Mouse (Mus musculus): ENCODE results near the gene Sema6d. TPM values are rescaled to one million over a fixed set of nuclear protein-coding genes. Genes with fewer than 3 reads are reported as not detected.

Sema6d gene
- polyA plus RNA-seq, 1 experiment = 4.5 TPM

DNA sequence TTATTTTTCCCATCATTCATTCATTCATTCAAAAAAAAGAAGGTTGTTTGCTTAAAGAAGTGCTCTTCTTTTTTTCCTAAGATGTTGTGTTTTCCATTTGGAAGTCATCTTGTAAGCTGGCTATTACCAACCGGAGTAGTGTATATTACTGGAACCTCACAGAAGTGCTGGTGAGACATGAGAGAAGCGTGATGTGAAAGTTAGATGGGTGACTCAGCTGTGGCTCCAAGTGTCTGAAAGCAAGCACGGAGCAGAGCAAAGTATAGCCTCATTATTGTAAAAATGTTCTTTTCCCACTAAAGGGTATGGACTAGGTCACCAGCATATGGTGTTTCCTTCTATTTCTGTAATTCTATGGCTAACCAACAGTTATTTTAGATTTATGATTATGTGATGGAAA, 340.9 kb downstream of the Sema6d start:
- Histone ChIP-seq H3K4me3 (ENCODE audit: insufficient read depth, low read depth, low read length) (no peak overlapping the region), H3K4me1 (ENCODE audit: control insufficient read depth, insufficient read depth, insufficient read length, low read length) (no peaks in the 10 kb centered on the region), H3K27ac (replicated peaks; ENCODE audit: low read depth, low read length) (no peak overlapping the region)

DNA sequence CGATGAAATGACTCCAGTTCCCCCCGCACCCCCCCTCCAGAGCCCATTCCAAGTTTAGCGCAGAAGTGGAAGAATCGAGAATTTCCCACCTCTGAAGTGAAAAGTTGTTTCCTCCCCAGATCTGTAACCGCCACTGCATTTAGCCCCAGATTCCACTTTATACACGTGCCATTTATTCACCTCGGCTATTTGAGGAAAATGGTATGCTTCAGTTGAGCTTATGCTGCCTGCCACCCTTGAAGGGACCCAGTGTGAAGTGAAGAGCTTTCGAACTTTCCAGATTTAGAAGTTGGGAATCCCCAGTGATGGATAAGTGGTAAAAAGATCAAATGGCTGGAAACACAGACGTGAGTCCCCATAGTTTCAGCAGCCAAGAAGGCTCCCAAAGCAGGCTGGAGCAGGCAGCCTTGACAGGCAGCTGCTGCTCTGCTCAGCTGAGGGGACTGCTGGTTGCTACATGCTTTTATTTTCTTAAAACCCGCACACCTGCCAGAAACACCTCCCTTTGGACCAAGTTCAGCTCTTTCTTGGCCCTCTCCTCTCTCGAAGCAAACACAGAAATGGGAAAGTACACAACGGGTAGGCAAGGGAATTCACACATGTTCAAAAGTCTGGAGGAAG, 345.7 kb downstream of the Sema6d start:
- no peaks in the 10 kb centered on the region for H3K4me1 ChIP-seq (ENCODE audit: control insufficient read depth, insufficient read depth, insufficient read length, low read length)

DNA sequence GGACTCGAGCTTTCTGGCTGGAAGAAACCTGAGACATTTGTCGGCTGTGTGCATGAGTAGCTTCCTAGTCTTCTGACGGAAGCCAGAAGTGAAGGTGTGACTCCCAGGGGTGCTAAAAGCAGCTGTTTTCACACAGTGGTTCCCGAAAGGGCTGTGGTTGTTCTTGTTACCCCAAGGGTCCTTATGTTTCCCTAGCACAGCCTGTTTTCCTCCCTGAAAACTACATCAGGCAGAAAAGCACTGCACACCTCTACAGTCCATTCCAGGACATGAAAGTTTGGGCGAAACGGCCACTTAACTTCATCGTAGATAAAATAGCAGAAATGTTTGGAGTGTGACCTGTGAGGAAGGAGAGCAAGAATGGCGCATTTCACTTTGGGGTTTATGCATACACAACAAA, 346.9 kb downstream of the Sema6d start:
- H3K27ac ChIP-seq (replicated peaks; ENCODE audit: low read depth, low read length) = no peak overlapping the region
- H3K4me1 ChIP-seq (ENCODE audit: control insufficient read depth, insufficient read depth, insufficient read length, low read length) = no peaks in the 10 kb centered on the region
- H3K4me3 ChIP-seq (ENCODE audit: insufficient read depth, low read depth, low read length) = no peak overlapping the region

More for the DNA sequence above, 345.7 kb downstream of the Sema6d start:
- Histone ChIP-seq H3K27ac (replicated peaks; ENCODE audit: low read depth, low read length) (no peak overlapping the region), H3K4me3 (ENCODE audit: insufficient read depth, low read depth, low read length) (no peak overlapping the region)

DNA sequence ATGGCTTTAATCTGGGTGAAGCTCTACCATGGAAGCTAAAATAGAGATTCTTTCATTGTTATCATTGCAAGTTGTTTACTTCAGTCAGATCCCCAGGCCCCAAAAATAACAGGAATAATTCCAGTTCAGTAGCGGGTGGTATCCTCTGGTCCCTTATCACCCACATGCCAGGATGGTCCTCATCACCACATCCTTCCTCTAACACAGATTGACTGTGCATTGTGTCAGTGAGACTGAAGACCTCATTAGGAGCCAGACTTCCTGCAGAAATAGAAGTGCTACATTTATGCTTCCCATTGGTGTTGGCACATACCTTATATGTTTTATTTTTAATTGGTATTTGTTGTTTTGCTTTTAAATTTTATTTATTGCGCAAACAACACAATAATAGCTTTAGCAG, 354.4 kb downstream of the Sema6d start:
- no peak overlapping the region for H3K27ac ChIP-seq (replicated peaks; ENCODE audit: low read depth, low read length)
- no peak overlapping the region for H3K4me3 ChIP-seq (ENCODE audit: insufficient read depth, low read depth, low read length)
- H3K4me1 ChIP-seq (ENCODE audit: control insufficient read depth, insufficient read depth, insufficient read length, low read length) = no peaks in the 10 kb centered on the region

GRCm38 (mm10) chr2:124455881-124456280, 366.1 kb downstream of the Sema6d start:
- Histone ChIP-seq H3K4me3 (ENCODE audit: insufficient read depth, low read depth, low read length) (no peak overlapping the region), H3K4me1 (ENCODE audit: control insufficient read depth, insufficient read depth, insufficient read length, low read length) (no peaks in the 10 kb centered on the region), H3K27ac (replicated peaks; ENCODE audit: low read depth, low read length) (no peak overlapping the region)

- Histone ChIP-seq H3K4me1 (ENCODE audit: control insufficient read depth, insufficient read depth, insufficient read length, low read length) (no peaks in the 10 kb centered on the region), H3K4me3 (ENCODE audit: insufficient read depth, low read depth, low read length) (no peak overlapping the region), H3K27ac (replicated peaks; ENCODE audit: low read depth, low read length) (no peak overlapping the region)
Measured at GRCm38 (mm10) chr2:124456999-124457398, 367.2 kb downstream of the Sema6d start.

DNA sequence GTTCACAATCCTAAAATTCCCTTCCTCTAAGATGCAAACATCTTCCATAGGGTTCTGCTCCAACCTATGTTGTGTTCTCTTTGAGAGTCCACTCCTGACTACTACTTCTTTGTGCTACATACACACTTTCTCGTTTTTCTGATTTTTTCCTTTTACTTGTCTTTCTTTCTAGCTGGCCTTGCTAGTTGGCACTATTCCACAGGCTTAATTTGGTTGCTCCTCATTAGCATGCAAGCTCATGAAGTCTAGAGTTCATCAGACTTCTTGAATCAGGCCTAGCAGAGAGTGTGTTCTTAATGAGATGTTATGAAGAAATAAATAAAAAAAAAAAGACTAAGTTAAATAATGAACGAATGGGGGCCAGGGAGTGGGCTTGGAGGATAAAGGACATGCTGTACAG, 368.3 kb downstream of the Sema6d start:
- Histone ChIP-seq H3K4me1 (ENCODE audit: control insufficient read depth, insufficient read depth, insufficient read length, low read length) (no peaks in the 10 kb centered on the region), H3K27ac (replicated peaks; ENCODE audit: low read depth, low read length) (no peak overlapping the region), H3K4me3 (ENCODE audit: insufficient read depth, low read depth, low read length) (no peak overlapping the region)

GRCm38 (mm10) chr2:124460956-124461355, 371.2 kb downstream of the Sema6d start:
- no peaks in the 10 kb centered on the region for H3K4me1 ChIP-seq (ENCODE audit: control insufficient read depth, insufficient read depth, insufficient read length, low read length)
- H3K4me3 ChIP-seq (ENCODE audit: insufficient read depth, low read depth, low read length) = no peak overlapping the region
- no peak overlapping the region for H3K27ac ChIP-seq (replicated peaks; ENCODE audit: low read depth, low read length)

GRCm38 (mm10) chr2:124461378-124461851, 371.6 kb downstream of the Sema6d start:
- Histone ChIP-seq H3K27ac (replicated peaks; ENCODE audit: low read depth, low read length) (no peak overlapping the region), H3K4me1 (ENCODE audit: control insufficient read depth, insufficient read depth, insufficient read length, low read length) (no peaks in the 10 kb centered on the region), H3K4me3 (ENCODE audit: insufficient read depth, low read depth, low read length) (no peak overlapping the region)

DNA sequence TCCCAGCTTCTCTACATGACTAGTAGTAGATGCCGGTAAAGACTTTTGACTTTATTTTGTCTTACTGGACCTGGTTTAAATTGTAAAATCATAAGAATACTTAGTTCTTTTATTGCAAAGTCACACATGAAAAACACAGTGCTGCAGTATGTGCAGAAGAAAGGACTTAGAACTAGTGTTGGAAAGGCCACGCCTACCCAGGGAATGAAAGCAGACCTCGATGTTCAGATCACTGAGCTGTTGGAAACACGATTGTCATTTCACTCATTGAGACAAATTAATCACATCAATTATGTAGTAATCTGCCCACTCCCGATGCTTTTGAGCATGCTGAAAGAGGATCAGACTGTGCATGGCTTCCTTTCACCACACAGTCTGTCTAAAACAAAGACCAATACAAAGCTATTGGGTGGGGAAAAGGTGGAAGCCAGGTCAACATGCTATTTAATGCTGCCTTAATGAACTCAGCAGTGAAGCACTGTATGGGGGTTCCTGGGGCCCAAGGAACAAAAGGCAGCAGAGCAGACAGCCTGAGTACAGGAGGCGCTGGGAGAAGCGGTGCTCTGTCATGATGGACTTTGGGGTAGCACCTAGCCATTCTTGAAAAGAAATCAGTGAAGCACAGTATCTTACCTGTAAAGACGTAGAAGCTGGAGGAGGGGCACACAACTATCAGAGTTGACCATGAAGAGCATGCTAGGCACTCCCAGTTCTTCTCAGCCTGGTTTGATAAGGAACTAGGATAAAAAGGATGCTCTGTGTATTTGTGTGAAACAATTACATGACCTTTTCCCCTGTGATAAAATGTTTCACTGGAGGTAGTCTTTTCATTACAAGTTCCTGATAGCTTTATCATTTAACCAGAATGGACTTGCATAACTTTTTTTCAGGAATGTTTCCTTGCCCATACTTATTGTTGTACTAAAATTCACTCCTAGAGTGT, 375.5 kb downstream of the Sema6d start:
- Histone ChIP-seq H3K4me3 (ENCODE audit: insufficient read depth, low read depth, low read length) (no peak overlapping the region), H3K27ac (replicated peaks; ENCODE audit: low read depth, low read length) (no peak overlapping the region), H3K4me1 (ENCODE audit: control insufficient read depth, insufficient read depth, insufficient read length, low read length) (no peaks in the 10 kb centered on the region)

DNA sequence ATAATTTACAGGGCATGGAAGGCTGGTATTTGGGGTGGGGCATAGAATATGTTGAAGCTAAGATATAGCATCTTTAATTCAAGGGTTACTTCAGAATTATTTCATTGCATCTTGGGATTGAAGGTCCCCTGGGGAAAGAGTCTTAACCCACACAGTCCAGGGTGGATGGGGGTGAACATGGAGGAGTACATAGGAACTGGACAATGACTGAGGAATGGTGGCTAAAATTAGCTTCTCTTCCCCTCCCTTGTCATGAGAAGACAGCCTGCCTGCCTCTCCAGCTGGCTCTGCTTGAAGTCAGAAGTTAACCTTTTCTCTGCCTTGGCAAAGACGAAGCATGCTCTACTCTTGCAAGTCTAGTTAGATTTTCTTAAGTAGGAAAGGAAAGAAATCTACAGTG, 377.7 kb downstream of the Sema6d start:
- H3K4me3 ChIP-seq (ENCODE audit: insufficient read depth, low read depth, low read length) = no peak overlapping the region
- H3K27ac ChIP-seq (replicated peaks; ENCODE audit: low read depth, low read length) = no peak overlapping the region
- H3K4me1 ChIP-seq (ENCODE audit: control insufficient read depth, insufficient read depth, insufficient read length, low read length) = no peaks in the 10 kb centered on the region

DNA sequence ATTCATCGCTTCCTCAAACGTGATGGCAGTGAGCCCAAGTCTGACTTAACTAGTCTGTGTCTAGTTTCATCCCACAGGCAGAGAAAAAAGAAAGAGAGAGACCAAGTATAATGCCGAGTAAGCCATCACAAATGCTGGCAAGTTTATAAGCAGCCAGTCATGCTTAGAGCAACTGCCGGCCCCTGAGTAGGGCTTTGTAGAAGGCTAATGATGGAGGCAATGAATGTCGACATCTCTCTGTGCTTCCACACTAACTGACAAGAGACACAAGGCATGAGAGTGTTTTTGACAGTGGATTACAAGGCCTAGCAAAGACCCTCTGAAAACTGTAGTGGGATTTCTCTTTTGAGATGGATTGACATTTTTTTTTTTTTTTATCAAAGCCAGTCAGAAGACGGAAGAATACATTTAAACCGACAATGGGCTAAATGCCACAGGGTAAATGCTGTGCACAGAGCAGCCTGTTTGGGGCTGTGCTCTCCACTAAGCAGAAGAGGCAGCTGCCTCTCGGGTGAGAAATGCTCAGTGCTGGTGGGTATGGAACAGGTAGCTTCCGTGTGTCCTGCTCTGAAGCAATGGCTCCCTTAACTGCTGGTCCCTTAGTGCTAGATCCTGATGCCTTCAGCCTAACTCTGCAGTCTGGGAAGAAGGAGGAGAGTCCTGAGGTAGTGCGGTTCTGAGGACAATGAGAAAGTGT, 380.7 kb downstream of the Sema6d start:
- H3K4me3 ChIP-seq (ENCODE audit: insufficient read depth, low read depth, low read length) = no peak overlapping the region
- no peaks in the 10 kb centered on the region for H3K4me1 ChIP-seq (ENCODE audit: control insufficient read depth, insufficient read depth, insufficient read length, low read length)
- H3K27ac ChIP-seq (replicated peaks; ENCODE audit: low read depth, low read length) = no peak overlapping the region

DNA sequence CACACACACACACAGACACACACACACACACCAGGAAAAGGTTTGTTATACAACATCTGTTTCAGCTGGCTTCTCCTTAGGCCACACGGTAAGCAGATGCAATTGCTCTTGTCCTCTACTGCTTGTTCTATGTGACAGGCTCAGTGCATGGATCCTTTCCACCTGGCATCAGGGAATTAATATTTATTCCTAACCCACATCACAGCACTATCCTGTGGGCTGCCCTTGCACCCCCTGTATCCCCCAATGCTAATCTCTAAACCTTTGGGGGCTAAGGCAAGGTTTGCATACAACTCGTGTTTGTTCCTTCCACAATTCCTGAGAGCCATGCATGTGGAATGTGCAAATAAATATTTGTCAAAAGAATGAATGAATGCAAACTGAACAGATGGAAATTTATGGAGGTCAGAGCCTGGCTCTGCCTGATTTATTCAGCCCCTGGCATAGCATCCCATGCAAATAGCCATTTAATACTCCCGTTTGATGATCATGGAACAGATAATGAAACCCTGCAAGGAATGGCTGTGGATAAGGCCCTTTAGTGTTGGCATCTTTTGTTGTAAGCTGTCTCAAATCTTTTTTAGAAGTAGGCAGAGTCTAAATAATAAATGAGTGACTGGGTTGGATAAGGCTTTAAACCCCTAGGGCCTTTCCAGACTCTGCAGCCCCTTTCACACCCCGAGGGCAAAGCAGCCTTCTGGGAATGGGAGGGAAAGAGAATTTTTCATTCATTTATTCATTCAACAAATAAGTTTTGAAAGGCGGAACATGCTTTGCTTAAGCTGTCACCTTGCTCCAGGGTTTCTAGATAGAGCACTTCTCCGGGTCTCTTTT, 383.1 kb downstream of the Sema6d start:
- H3K4me3 ChIP-seq (ENCODE audit: insufficient read depth, low read depth, low read length) = no peak overlapping the region

DNA sequence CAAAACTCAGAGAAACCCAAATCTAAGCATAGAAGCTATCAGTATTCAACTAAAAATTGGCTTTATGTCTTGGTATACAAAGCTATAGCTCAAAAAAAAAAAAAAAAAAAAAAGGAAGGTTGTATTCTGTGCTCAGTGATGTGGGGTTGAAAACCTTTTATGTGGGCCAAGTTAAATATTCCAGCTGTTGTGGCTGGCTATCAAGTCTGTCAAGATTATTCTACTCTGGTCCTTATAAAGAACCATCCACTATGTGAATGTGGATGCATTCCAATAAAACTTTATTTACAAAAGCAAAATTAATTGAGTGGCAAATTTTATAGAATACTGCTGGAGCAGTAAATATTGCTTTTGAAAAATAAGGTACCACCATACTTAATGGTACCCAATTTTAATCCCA, 388.1 kb downstream of the Sema6d start:
- H3K27ac ChIP-seq (replicated peaks; ENCODE audit: low read depth, low read length) = no peak overlapping the region
- H3K4me3 ChIP-seq (ENCODE audit: insufficient read depth, low read depth, low read length) = no peak overlapping the region
- H3K4me1 ChIP-seq (ENCODE audit: control insufficient read depth, insufficient read depth, insufficient read length, low read length) = no peaks in the 10 kb centered on the region

More for the DNA sequence above, 383.1 kb downstream of the Sema6d start:
- Histone ChIP-seq H3K27ac (replicated peaks; ENCODE audit: low read depth, low read length) (no peak overlapping the region), H3K4me1 (ENCODE audit: control insufficient read depth, insufficient read depth, insufficient read length, low read length) (no peaks in the 10 kb centered on the region)

Measured in brown adipose tissue, adult 24 weeks (tissue).